Mouse (Mus musculus) frontal cortex, postnatal 10 days (tissue): ENCODE measurements around the gene G530012D18Rik.
"Not testable (repeated sequence)": the region's sequence is repeated elsewhere in the genome, so short reads cannot be mapped to it uniquely, and the experiment has no call there.

Source experiments
- DNase-seq, 2 experiments: peaks; one replicate each; pipeline ENCODE4 v3.0.0; 2022; ENCODE audit warnings: low spot score in 2 of 2, mixed read lengths in 1 of 2

Gene G530012D18Rik

DNA sequence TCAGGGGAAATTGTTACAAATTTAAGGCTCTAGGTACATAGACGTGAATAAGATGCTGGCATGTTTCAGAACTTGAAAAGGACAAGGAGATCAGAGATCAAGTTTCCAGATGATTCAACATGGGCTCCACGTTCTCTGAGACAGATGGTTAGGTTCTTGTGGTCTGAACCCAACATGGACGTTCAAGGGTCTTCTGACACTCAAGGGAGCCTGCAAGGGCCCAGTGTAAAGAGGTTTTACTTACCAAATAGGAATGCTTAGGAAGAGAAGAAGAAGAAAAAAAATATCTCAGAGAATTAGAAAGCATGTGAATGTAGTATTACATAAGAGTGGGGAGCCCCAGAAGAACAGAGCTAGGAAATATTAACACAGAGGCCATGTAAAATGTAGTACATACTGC is 40.3 kb downstream of the G530012D18Rik start:
- not testable (repeated sequence) for DNase-seq

DNA sequence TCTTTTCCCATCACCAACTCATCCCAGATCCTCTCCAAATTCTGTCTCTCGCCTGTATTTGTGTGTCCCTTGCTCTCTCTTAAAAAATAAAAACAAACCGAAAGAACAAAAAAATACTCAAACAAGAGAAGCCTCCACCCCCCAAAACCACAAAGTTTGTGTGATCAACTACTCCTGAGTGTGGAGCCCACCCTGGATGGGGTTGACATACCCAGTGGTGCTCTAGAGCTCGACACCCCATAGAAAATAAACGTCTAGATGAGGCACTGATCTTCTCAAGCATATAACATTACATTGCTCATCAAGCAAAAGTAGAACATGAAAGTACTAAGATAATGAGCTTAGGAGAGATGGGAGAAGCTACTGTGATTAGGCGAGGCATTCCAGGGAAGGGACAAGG is 41.7 kb downstream of the G530012D18Rik start:
- DNase-seq = not testable (repeated sequence)

DNA sequence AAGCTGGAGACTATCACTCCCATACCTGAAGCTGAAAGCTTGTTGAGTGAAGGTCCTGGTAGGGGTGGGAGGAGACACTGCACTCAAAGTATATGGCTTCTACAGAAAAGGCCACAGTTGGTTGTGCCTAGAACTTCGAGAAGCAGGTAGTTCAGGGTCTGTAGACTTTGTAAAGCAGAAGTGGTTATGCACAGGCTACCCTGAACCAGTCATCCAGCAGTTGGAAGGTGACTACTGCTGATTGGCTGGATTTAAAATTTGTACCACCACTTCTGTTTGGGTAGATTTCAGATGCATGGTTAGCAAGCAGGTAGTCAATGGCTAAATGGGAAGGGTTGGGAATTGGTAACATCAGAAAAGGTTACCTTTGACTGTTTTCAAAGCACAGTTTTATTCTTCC is 43.2 kb downstream of the G530012D18Rik start:
- DNase-seq = not testable (repeated sequence)
